Mouse (Mus musculus) liver, adult 2 months (tissue): ENCODE measurements around the gene Mrps27. TPM values are rescaled to one million over a fixed set of nuclear protein-coding genes. Genes with fewer than 3 reads are reported as not detected.
"Not testable (repeated sequence)": the region's sequence is repeated elsewhere in the genome, so short reads cannot be mapped to it uniquely, and the experiment has no call there.

Experiments
- DNase-seq: peaks from one replicate; pipeline ENCODE4 v3.0.0-alpha.2; 2011; ENCODE audit warnings: low read depth, low spot score; ENCODE audit errors: extremely low read depth
- H3K27ac ChIP-seq: fragments of 200-500 bp; replicated peaks from 2 replicates; pipeline ENCODE4 v1.5.1; 2012; ENCODE audit warnings: low read depth, mild to moderate bottlenecking, control low read depth, inconsistent platforms, low read length; ENCODE audit not compliant: insufficient read depth
- H3K27me3 ChIP-seq: fragments of 200-500 bp; 2 replicates; pipeline ENCODE4 v1.6.1; 2012; ENCODE audit warnings: mild to moderate bottlenecking, moderate library complexity, low read length, inconsistent platforms; ENCODE audit not compliant: control insufficient read depth, insufficient read depth
- H3K36me3 ChIP-seq: fragments of 200-500 bp; 2 replicates; pipeline ENCODE4 v1.6.1; 2012; ENCODE audit warnings: low read length, inconsistent platforms; ENCODE audit not compliant: control insufficient read depth, insufficient read depth
- H3K4me1 ChIP-seq: fragments of 200-500 bp; 2 replicates; pipeline ENCODE4 v1.6.1; 2011; ENCODE audit warnings: low read length; ENCODE audit not compliant: control insufficient read depth, insufficient read depth
- H3K4me3 ChIP-seq: fragments of 200-500 bp; 2 replicates; pipeline ENCODE4 v1.5.1; 2011; ENCODE audit warnings: low read depth, mild to moderate bottlenecking, control low read depth, low read length, moderate library complexity; ENCODE audit not compliant: insufficient read depth
- H3K79me2 ChIP-seq: fragments of 200-500 bp; 2 replicates; pipeline ENCODE4 v1.6.1; 2012; ENCODE audit warnings: inconsistent platforms, mild to moderate bottlenecking, low read length, moderate library complexity; ENCODE audit not compliant: control insufficient read depth, insufficient read depth
- H3K9ac ChIP-seq: fragments of 200-500 bp; 2 replicates; pipeline ENCODE4 v1.6.1; 2012; ENCODE audit warnings: low read depth, mild to moderate bottlenecking, control low read depth, inconsistent platforms, low read length
- CTCF ChIP-seq: fragments of 200-500 bp; IDR thresholded peaks from 2 replicates; pipeline ENCODE4 v1.5.1; 2011; ENCODE audit warnings: low read depth, low read length, control low read depth
- POLR2A ChIP-seq: fragments of 200-500 bp; IDR thresholded peaks from 2 replicates; pipeline ENCODE4 v1.6.1; 2011; ENCODE audit warnings: low read length, control low read depth; ENCODE audit not compliant: insufficient read depth; ENCODE audit errors: extremely low read depth
- WGBS: fragments of 180-500 bp; shearing (Covaris S2); methylation state at CpG from one replicate; pipeline ENCODE4 v1.1.7; 2018; 5-methylcytosine and 5-hydroxymethylcytosine counted together
- polyA plus RNA-seq: library from polyadenylated mRNA; depleted of rRNA; stranded (reverse); fragments of >200 nt; gene quantifications from 2 replicates; pipeline ENCODE4 v1.2.3, GENCODE M21; 2012
- total RNA-seq: library from RNA; depleted of rRNA; stranded (reverse); fragments of >200 nt; gene quantifications from 2 replicates; pipeline ENCODE4 v1.2.3, GENCODE M21; 2014

Mrps27 gene
- total and polyA plus RNA-seq, 2 experiments, result 19.3 to 24.1 TPM

GRCm38 (mm10) chr13:99317058-99317457, 27.5 kb upstream of the Mrps27 start:
- H3K36me3 ChIP-seq, result peaks cover 15% of the 10 kb centered on the region
- no peak for DNase-seq
- H3K4me3 ChIP-seq, result no peak overlapping the region
- H3K27ac ChIP-seq, result no peak overlapping the region
- no peaks in the 10 kb centered on the region for H3K4me1 ChIP-seq
- TF ChIP-seq POLR2A (no peak), CTCF (peak; percentile 12; the same call in 1 of the 2 replicates)
- H3K9ac ChIP-seq, result no peak overlapping the region
- H3K27me3 ChIP-seq, result no peaks in the 10 kb centered on the region
- WGBS, result 64% methylated on average over 4 of the region's 4 CpGs
- H3K79me2 ChIP-seq, result no peaks in the 10 kb centered on the region

GRCm38 (mm10) chr13:99320453-99320852, 24.1 kb upstream of the Mrps27 start:
- WGBS, result 94% methylated on average over 7 of the region's 7 CpGs
- Histone ChIP-seq H3K36me3 (peaks cover 31% of the 10 kb centered on the region), H3K9ac (no peak overlapping the region), H3K4me1 (no peaks in the 10 kb centered on the region), H3K79me2 (no peaks in the 10 kb centered on the region), H3K4me3 (no peak overlapping the region), H3K27me3 (no peaks in the 10 kb centered on the region), H3K27ac (no peak overlapping the region)
- no peak for DNase-seq
- TF ChIP-seq POLR2A (no peak), CTCF (no peak)

- not testable (repeated sequence) for H3K4me1 ChIP-seq, H3K27me3 ChIP-seq, H3K79me2 ChIP-seq, H3K27ac ChIP-seq, H3K9ac ChIP-seq, DNase-seq, H3K4me3 ChIP-seq
- peaks cover 48% of the 10 kb centered on the region for H3K36me3 ChIP-seq
- WGBS, result 93% methylated on average over 12 of the region's 13 CpGs
These were observed 21.7 kb upstream of the Mrps27 start for GRCm38 (mm10) chr13:99322915-99323314.

DNA sequence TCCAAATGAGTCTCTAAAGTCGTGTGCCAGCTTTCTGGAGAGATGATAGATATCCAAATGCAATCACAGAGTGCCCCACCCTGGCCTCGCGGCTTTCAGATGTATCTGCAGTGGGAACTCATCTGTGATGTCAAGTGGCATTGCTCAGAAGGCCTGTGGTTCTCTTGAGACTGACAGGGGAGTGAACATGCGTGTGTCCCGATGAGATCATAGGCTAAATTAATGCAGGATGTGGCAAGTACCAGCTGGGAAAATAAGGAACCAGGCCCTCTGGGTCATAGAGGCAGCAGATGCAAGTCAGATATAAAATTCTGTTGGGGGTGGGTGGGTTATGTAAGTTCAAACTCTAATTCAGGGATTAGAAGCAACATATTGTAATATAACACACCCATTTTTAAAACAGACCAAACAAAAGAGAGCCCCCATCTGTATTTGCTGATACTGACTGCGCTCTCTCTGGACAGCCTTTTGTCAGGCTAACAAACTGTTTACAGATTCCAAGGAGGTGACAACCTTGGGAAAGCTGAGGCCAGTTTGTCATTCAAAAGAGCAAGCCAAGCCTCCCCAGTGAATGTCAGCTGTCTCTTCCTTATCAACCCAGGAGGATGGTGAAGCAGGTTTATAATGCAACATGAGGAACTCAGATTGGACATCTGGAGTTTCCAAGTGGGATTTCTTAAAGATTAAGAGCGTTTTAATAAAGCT, 20.8 kb upstream of the Mrps27 start:
- Histone ChIP-seq H3K36me3 (peaks cover 53% of the 10 kb centered on the region), H3K27me3 (no peaks in the 10 kb centered on the region), H3K4me3 (no peak overlapping the region), H3K27ac (no peak overlapping the region), H3K9ac (no peak overlapping the region), H3K79me2 (no peaks in the 10 kb centered on the region), H3K4me1 (no peaks in the 10 kb centered on the region)
- WGBS, result 83% methylated on average over 7 of the region's 7 CpGs
- DNase-seq, result peak; percentile 19
- no peak for TF ChIP-seq POLR2A
- no peak for TF ChIP-seq CTCF

GRCm38 (mm10) chr13:99324337-99324685, 20.3 kb upstream of the Mrps27 start:
- not testable (repeated sequence) for H3K9ac ChIP-seq, H3K27me3 ChIP-seq, H3K27ac ChIP-seq, H3K4me1 ChIP-seq, H3K4me3 ChIP-seq, H3K79me2 ChIP-seq, DNase-seq
- peaks cover 51% of the 10 kb centered on the region for H3K36me3 ChIP-seq
- 94% methylated on average over 8 of the region's 8 CpGs for WGBS

GRCm38 (mm10) chr13:99331255-99331654, 13.3 kb upstream of the Mrps27 start:
- Histone ChIP-seq H3K9ac (no peak overlapping the region), H3K79me2 (no peaks in the 10 kb centered on the region), H3K36me3 (peaks cover 60% of the 10 kb centered on the region), H3K4me3 (no peak overlapping the region), H3K4me1 (no peaks in the 10 kb centered on the region), H3K27me3 (no peaks in the 10 kb centered on the region), H3K27ac (no peak overlapping the region)
- WGBS, result 81% methylated on average over 4 of the region's 4 CpGs
- no peak for DNase-seq
- TF ChIP-seq POLR2A, result no peak
- TF ChIP-seq CTCF, result no peak
